In the genomic region with DNA sequence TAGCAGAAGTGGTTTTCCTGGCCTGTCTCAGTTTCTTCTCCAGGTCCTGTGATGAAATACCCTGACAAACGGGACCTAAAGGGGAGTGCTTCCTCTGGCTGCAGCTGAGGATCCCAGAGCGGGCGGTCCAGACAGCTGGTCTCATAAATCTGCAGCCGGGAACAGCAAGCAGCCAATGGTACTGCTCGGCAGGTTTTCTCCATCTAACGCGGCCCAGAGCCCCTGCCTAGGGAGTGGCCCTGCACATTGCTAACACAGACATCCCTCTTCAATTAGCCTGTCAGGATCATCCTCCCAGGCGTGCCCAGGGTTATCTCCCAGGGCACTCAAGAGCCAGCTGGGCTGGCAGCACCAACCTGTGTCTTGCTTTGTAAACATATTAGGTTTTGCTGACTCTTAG, we compare ENCODE assay signal across 12 mouse cellular contexts. TPM values are rescaled to one million over a fixed set of nuclear protein-coding genes. Genes with fewer than 3 reads are reported as not detected.
DNase-seq lines count a peak whose midpoint lies in the region; ATAC-seq and TF ChIP-seq lines count a peak whose summit lies in the region.
"Had no signal": no experiment of that assay in that cellular context is flagged by ENCODE, and none has a peak within 500 bp of the region (broad histone marks: within the 10 kb centered on the region; RNA-seq: fewer than 3 reads in every experiment).

No protein-coding gene starts in this region.

- H3K27ac ChIP-seq in left cerebral cortex, adult 2 months, result peak overlapping the region; percentile 18; the same call in 1 of the 2 replicates
- no peak overlapping the region; the same call in 1 of the 2 replicates for H3K27ac ChIP-seq in embryonic facial prominence, embryonic 12.5 days
- H3K27ac ChIP-seq in intestine, embryonic 15.5 days, result no peak overlapping the region
- peak overlapping the region; percentile 74 for H3K27ac ChIP-seq in neural tube, embryonic 13.5 days (replicated peaks)
- no peak overlapping the region for H3K27ac ChIP-seq in forebrain, embryonic 14.5 days (ENCODE audit: low read depth, low read length)
- H3K27ac ChIP-seq in heart, adult 2 months, result no peak overlapping the region
- H3K27ac ChIP-seq: layer of hippocampus, adult 2 months; macrophage had no signal

- intact Hi-C loops in left cerebral cortex, adult 2 months (cut with DNase I), result loop anchor here (1.0 kb wide), 1 partner anchor 52 kb away; no protein-coding TSS in a partner anchor
- intact Hi-C loops in heart, adult 2 months (cut with DNase I), result no loop called here

- H3K9ac ChIP-seq in embryonic facial prominence, embryonic 12.5 days, result no peak overlapping the region
- no peak overlapping the region for H3K9ac ChIP-seq in intestine, embryonic 15.5 days
- H3K9ac ChIP-seq in neural tube, embryonic 13.5 days, result peak overlapping the region; percentile 28; the same call in 1 of the 2 replicates
- H3K9ac ChIP-seq in forebrain, embryonic 14.5 days (ENCODE audit: low read length), result no peak overlapping the region
- no peak overlapping the region for H3K9ac ChIP-seq in heart, adult 2 months (ENCODE audit: low read depth, low read length)

- 27% methylated on average over 8 of the region's 8 CpGs for WGBS in embryonic facial prominence, embryonic 12.5 days
- WGBS in intestine, embryonic 15.5 days, result 21% methylated on average over 8 of the region's 8 CpGs
- 6% methylated on average over 8 of the region's 8 CpGs for WGBS in neural tube, embryonic 13.5 days
- WGBS in forebrain, embryonic 14.5 days, result 62% methylated on average over 8 of the region's 8 CpGs
- WGBS in heart, adult 2 months, result 69% methylated on average over 8 of the region's 8 CpGs

- H3K36me3 ChIP-seq in embryonic facial prominence, embryonic 12.5 days, result 0 out of 2 replicates have a peak, but pooled peaks cover 4% of the 10 kb centered on the region
- no peaks in the 10 kb centered on the region for H3K36me3 ChIP-seq in intestine, embryonic 15.5 days
- no peaks in the 10 kb centered on the region for H3K36me3 ChIP-seq in neural tube, embryonic 13.5 days
- H3K36me3 ChIP-seq in forebrain, embryonic 14.5 days (ENCODE audit: control insufficient read depth, insufficient read depth, low read length), result no peaks in the 10 kb centered on the region
- no peaks in the 10 kb centered on the region for H3K36me3 ChIP-seq in heart, adult 2 months (ENCODE audit: control insufficient read depth, insufficient read depth, low read length)

- H3K79me2 ChIP-seq in heart, adult 2 months (replicated peaks; ENCODE audit: control insufficient read depth, insufficient read depth, low read length), result no peaks in the 10 kb centered on the region

- ATAC-seq in embryonic facial prominence, embryonic 12.5 days (ENCODE audit: insufficient number of reproducible peaks, insufficient read depth, low FRiP score, low TSS enrichment), result 0 out of 2 replicates have a peak, but pooled peaks have one; percentile 52
- ATAC-seq in intestine, embryonic 15.5 days, result peak; percentile 72
- ATAC-seq in neural tube, embryonic 13.5 days (ENCODE audit: low read depth), result peak; percentile 80
- no peak for ATAC-seq in forebrain, embryonic 14.5 days

- TF ChIP-seq POLR2A in heart, adult 2 months (IDR thresholded peaks at IDR 0.05; ENCODE audit: insufficient read depth, low read depth, low read length), result no peak

- no peak overlapping the region for H3K4me2 ChIP-seq in embryonic facial prominence, embryonic 12.5 days (replicated peaks)
- 0 out of 2 replicates have a peak overlapping the region, but pooled peaks have one; percentile 15 for H3K4me2 ChIP-seq in intestine, embryonic 15.5 days (replicated peaks)
- H3K4me2 ChIP-seq in neural tube, embryonic 13.5 days, result peak overlapping the region; percentile 27
- no peak overlapping the region for H3K4me2 ChIP-seq in forebrain, embryonic 14.5 days (ENCODE audit: low read length)

- H3K27me3 ChIP-seq in embryonic facial prominence, embryonic 12.5 days, result no peaks in the 10 kb centered on the region
- H3K27me3 ChIP-seq in intestine, embryonic 15.5 days (replicated peaks), result no peaks in the 10 kb centered on the region
- no peaks in the 10 kb centered on the region for H3K27me3 ChIP-seq in neural tube, embryonic 13.5 days
- no peaks in the 10 kb centered on the region for H3K27me3 ChIP-seq in forebrain, embryonic 14.5 days (replicated peaks; ENCODE audit: control insufficient read depth, insufficient read depth, low read length)
- H3K27me3 ChIP-seq in heart, adult 2 months (ENCODE audit: control insufficient read depth, insufficient read depth, low read length), result no peaks in the 10 kb centered on the region

- TF ChIP-seq CTCF in left cerebral cortex, adult 2 months (IDR thresholded peaks at IDR 0.05), result no peak
- no peak for TF ChIP-seq CTCF in heart, adult 2 months (IDR thresholded peaks at IDR 0.05)

- H3K9me3 ChIP-seq in embryonic facial prominence, embryonic 12.5 days, result no peaks in the 10 kb centered on the region
- H3K9me3 ChIP-seq in intestine, embryonic 15.5 days, result no peaks in the 10 kb centered on the region
- H3K9me3 ChIP-seq in neural tube, embryonic 13.5 days, result no peaks in the 10 kb centered on the region
- H3K9me3 ChIP-seq in forebrain, embryonic 14.5 days (replicated peaks; ENCODE audit: control insufficient read depth, low read length), result no peaks in the 10 kb centered on the region

- TF ChIP-seq EP300 in heart, adult 2 months (IDR thresholded peaks at IDR 0.05; ENCODE audit: insufficient read depth, low read depth, low read length), result no peak

- no peak overlapping the region for H3K4me3 ChIP-seq in left cerebral cortex, adult 2 months
- H3K4me3 ChIP-seq in embryonic facial prominence, embryonic 12.5 days, result no peak overlapping the region
- no peak overlapping the region for H3K4me3 ChIP-seq in intestine, embryonic 15.5 days (replicated peaks)
- H3K4me3 ChIP-seq in neural tube, embryonic 13.5 days, result no peak overlapping the region
- H3K4me3 ChIP-seq in forebrain, embryonic 14.5 days (ENCODE audit: low read depth, low read length), result no peak overlapping the region
- H3K4me3 ChIP-seq in heart, adult 2 months, result no peak overlapping the region
- H3K4me3 ChIP-seq: layer of hippocampus, adult 2 months had no signal

- H3K4me1 ChIP-seq in embryonic facial prominence, embryonic 12.5 days, result peaks cover 23% of the 10 kb centered on the region
- peaks cover 5% of the 10 kb centered on the region for H3K4me1 ChIP-seq in intestine, embryonic 15.5 days (replicated peaks)
- H3K4me1 ChIP-seq in neural tube, embryonic 13.5 days (replicated peaks), result peaks cover 46% of the 10 kb centered on the region
- no peaks in the 10 kb centered on the region for H3K4me1 ChIP-seq in forebrain, embryonic 14.5 days (ENCODE audit: control insufficient read depth, insufficient read depth, low read length)
- no peaks in the 10 kb centered on the region for H3K4me1 ChIP-seq in heart, adult 2 months (ENCODE audit: control insufficient read depth, insufficient read depth, low read length)

- DNase-seq in left cerebral cortex, adult 2 months (ENCODE audit: extremely low spot score in 1 of 2, low spot score in 2 of 2), result no peak
- no peak for DNase-seq in left cerebral cortex, adult 11 months (ENCODE audit: low spot score)
- no peak for DNase-seq in right cerebral cortex, adult 18-20 months
- DNase-seq in forebrain, embryonic 14.5 days (ENCODE audit: low spot score), result no peak
- DNase-seq in heart, adult 2 months, result no peak
- DNase-seq: retina, postnatal 1 day; thymus, postnatal 4 days had no signal

RNA-seq across cellular contexts. Expression of a gene that starts 38.3 kb away (rescaled TPM):
- 10 to 100 TPM; 14.3 to 18.9 TPM for total RNA-seq in left cerebral cortex, adult 2 months (2021)
- 26.3 and 27.2 TPM in 2 replicates for polyA plus RNA-seq in embryonic facial prominence, embryonic 12.5 days (2016; fragmentation: Nextera tagmentation; extraction: Ambion mirVana)
- 20.6 and 24.1 TPM in 2 replicates for polyA plus RNA-seq in intestine, embryonic 15.5 days (2015; fragmentation: Nextera tagmentation; extraction: Ambion mirVana)
- 15.1 and 15.7 TPM in 2 replicates for polyA plus RNA-seq in neural tube, embryonic 13.5 days (2015; fragmentation: Nextera tagmentation; extraction: Ambion mirVana)
- 14.9 and 15.4 TPM in 2 replicates for polyA plus RNA-seq in forebrain, embryonic 14.5 days (2014; fragmentation: Nextera tagmentation; extraction: Ambion mirVana)
- 1 to 10 TPM; 4.5 to 6.4 TPM for total RNA-seq in heart, adult 2 months (2021)
- polyA plus RNA-seq in heart, adult 2 months (2012; rRNA removed), result 3.0 and 4.9 TPM in 2 replicates

Comparison
In these comparisons a context has a peak if more than half of its experiments do, and no peak if none do; other contexts are left out.
1. H3K27ac ChIP-seq: peak in left cerebral cortex, adult 2 months (single experiment) and neural tube, embryonic 13.5 days (single experiment); none in embryonic facial prominence, embryonic 12.5 days (single experiment), intestine, embryonic 15.5 days (single experiment), forebrain, embryonic 14.5 days (single experiment) and heart, adult 2 months (single experiment).
2. H3K4me2 ChIP-seq: peak in intestine, embryonic 15.5 days (single experiment) and neural tube, embryonic 13.5 days (single experiment); none in embryonic facial prominence, embryonic 12.5 days (single experiment) and forebrain, embryonic 14.5 days (single experiment).